Mouse (Mus musculus) kidney, adult 2 months (tissue): ENCODE measurements at regions not wholly inside any gene's neighbourhood (a gene's known extent, or its start where the extent isn't known, plus 50 kb on each side); places are given as distances from the start of the nearest gene placed in this dataset.

Experiments used
- CTCF ChIP-seq: fragments of 200-500 bp; conservative IDR thresholded peaks from 2 replicates; pipeline ENCODE4 v1.5.1; 2011; ENCODE audit warnings: low read depth, mild to moderate bottlenecking, control low read depth, low read length, moderate library complexity, mixed read lengths; ENCODE audit not compliant: insufficient read depth, insufficient read length
- POLR2A ChIP-seq: fragments of 200-500 bp; IDR thresholded peaks from one replicate; pipeline ENCODE4 v1.6.1; 2011; ENCODE audit warnings: low read depth, low read length, control low read depth

- no peak for TF ChIP-seq POLR2A
- no peak for TF ChIP-seq CTCF
Measured at GRCm38 (mm10) chr7:129525985-129526384, 65.7 kb upstream of the Wdr11 start.
